Mouse (Mus musculus) neural tube, embryonic 12.5 days (tissue): ENCODE measurements around the gene Defb48. TPM values are rescaled to one million over a fixed set of nuclear protein-coding genes. Genes with fewer than 3 reads are reported as not detected.
A peak's percentile ranks its signal among the peaks of the same experiment; 100 is the strongest.

Experiments
- ATAC-seq: fragments of 200-750 bp; cut with Nextera tagmentation; 2 replicates; pipeline ENCODE4 v1.8.0; 2017; ENCODE audit warnings: low read depth, mild to moderate bottlenecking, moderate TSS enrichment, moderate library complexity; ENCODE audit not compliant: low FRiP score
- H3K27ac ChIP-seq: fragments of 300-500 bp; sonication (generic); 2 replicates; pipeline ENCODE4 v1.5.1; 2016
- H3K27me3 ChIP-seq: fragments of 300-500 bp; sonication (generic); replicated peaks from 2 replicates; pipeline ENCODE4 v1.6.1; 2016; ENCODE audit warnings: mild to moderate bottlenecking
- H3K36me3 ChIP-seq: fragments of 300-500 bp; sonication (generic); 2 replicates; pipeline ENCODE4 v1.6.1; 2016; ENCODE audit warnings: mild to moderate bottlenecking
- H3K4me1 ChIP-seq: fragments of 300-500 bp; sonication (generic); 2 replicates; pipeline ENCODE4 v1.6.1; 2016
- H3K4me2 ChIP-seq: fragments of 300-500 bp; sonication (generic); replicated peaks from 2 replicates; pipeline ENCODE4 v1.6.1; 2016; ENCODE audit warnings: mild to moderate bottlenecking
- H3K4me3 ChIP-seq: fragments of 300-500 bp; sonication (generic); 2 replicates; pipeline ENCODE4 v1.5.1; 2016
- H3K9ac ChIP-seq: fragments of 300-500 bp; sonication (generic); 2 replicates; pipeline ENCODE4 v1.6.1; 2016; ENCODE audit warnings: mild to moderate bottlenecking
- H3K9me3 ChIP-seq: fragments of 300-500 bp; sonication (generic); 2 replicates; pipeline ENCODE4 v1.6.1; 2016; ENCODE audit warnings: mild to moderate bottlenecking
- WGBS: fragments of 180-500 bp; shearing (Covaris S2); methylation state at CpG from one replicate; pipeline ENCODE4 v1.1.7; 2016; 5-methylcytosine and 5-hydroxymethylcytosine counted together
- polyA plus RNA-seq: library from polyadenylated mRNA; unstranded; fragments of >200 nt; fragmentation: Nextera tagmentation; extraction: Ambion mirVana; gene quantifications from 2 replicates; pipeline ENCODE4 v1.2.1, GENCODE M21; 2016

Gene Defb48
- not detected in 2 replicates for polyA plus RNA-seq

- Histone ChIP-seq H3K4me2 (no peak within 1 kb of the TSS), H3K36me3 (no peaks in the 10 kb centered on the region), H3K4me3 (no peak within 1 kb of the TSS), H3K9me3 (0 out of 2 replicates have a peak, but pooled peaks cover 6% of the 10 kb centered on the region), H3K27me3 (no peaks in the 10 kb centered on the region), H3K27ac (no peak within 1 kb of the TSS), H3K4me1 (no peaks in the 10 kb centered on the region), H3K9ac (no peak within 1 kb of the TSS)
- ATAC-seq, result no peak
- WGBS, result 65% methylated on average over 1 of the region's 1 CpGs
Observed at GRCm38 (mm10) chr14:62984410-62984809, at the start of gene Defb48. Gene Defb48, minus strand, starts transcription at chr14:62984510.

DNA sequence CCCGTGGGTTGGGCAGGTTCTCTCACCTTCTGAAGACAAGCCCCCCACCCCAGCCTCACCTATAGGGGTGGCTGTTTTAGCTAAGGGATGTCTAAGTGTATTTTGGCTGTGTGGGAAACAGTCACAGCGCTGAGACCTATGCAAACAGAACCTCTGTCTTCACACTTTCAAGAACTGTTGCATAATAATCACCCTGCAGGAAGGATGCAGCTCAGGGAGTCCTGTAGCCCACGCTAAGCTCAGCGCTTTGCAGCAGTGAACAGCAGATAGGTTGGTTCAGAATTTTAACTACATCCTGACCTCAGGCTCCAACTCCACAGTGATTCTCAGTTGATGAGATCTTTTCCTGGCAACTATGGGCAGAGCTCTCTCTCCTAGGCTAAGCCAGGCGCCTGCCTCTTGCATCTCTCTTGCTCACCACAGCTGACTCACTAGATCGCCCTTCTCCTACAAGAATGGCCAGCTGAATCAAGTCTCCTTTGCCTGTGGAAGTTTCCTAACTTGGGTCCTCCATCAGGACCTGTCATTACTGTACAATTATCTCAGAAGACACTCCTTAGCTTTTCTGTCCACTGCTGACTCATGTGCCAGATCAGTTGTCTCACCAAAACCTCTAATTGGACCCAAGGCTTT, 36.3 kb upstream of the Defb48 start:
- H3K27ac ChIP-seq, result no peak overlapping the region
- WGBS, result 60% methylated on average over 6 of the region's 6 CpGs
- H3K36me3 ChIP-seq, result no peaks in the 10 kb centered on the region
- no peak overlapping the region for H3K4me3 ChIP-seq
- no peaks in the 10 kb centered on the region for H3K4me1 ChIP-seq
- ATAC-seq, result no peak
- no peak overlapping the region for H3K9ac ChIP-seq
- H3K4me2 ChIP-seq, result no peak overlapping the region
- H3K9me3 ChIP-seq, result no peaks in the 10 kb centered on the region
- H3K27me3 ChIP-seq, result no peaks in the 10 kb centered on the region

GRCm38 (mm10) chr14:63014667-63015066, 30.4 kb upstream of the Defb48 start:
- no peak overlapping the region for H3K4me2 ChIP-seq
- H3K27ac ChIP-seq, result no peak overlapping the region
- WGBS, result 86% methylated on average over 4 of the region's 4 CpGs
- H3K4me1 ChIP-seq, result no peaks in the 10 kb centered on the region
- H3K9me3 ChIP-seq, result no peaks in the 10 kb centered on the region
- ATAC-seq, result no peak
- H3K4me3 ChIP-seq, result no peak overlapping the region
- no peaks in the 10 kb centered on the region for H3K36me3 ChIP-seq
- H3K27me3 ChIP-seq, result no peaks in the 10 kb centered on the region
- H3K9ac ChIP-seq, result no peak overlapping the region

- Histone ChIP-seq H3K4me2 (no peak overlapping the region), H3K27me3 (no peaks in the 10 kb centered on the region), H3K27ac (no peak overlapping the region), H3K4me1 (no peaks in the 10 kb centered on the region), H3K9me3 (no peaks in the 10 kb centered on the region), H3K36me3 (no peaks in the 10 kb centered on the region), H3K4me3 (no peak overlapping the region), H3K9ac (no peak overlapping the region)
- ATAC-seq, result no peak
- WGBS, result 84% methylated on average over 4 of the region's 4 CpGs
Observed at GRCm38 (mm10) chr14:63013082-63013481, 28.8 kb upstream of the Defb48 start.

DNA sequence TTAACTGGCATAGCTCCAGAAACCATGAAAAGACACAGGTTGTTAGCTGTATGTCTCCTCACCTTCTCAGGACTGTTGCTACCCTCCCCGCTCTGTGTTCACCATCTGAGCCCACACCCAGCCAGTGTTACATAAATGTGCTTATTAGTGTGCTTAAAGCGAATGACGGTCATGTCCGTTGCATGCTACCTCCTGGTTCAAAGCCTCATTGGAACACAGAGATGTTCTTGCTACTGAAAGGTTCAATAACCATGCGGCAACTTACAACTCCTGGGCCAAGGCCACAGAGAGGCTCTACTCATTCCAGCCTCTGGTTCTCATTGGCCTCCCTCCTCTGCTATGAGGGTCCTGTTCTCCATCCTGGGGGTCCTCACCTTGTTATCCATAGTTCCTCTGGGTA, 27.2 kb upstream of the Defb48 start, which contains the start of gene Defb43:
TSS of gene Defb43 (plus strand) at position 301 of the 400 bp plus-strand sequence.
- Histone ChIP-seq H3K9ac (no peak within 1 kb of the TSS), H3K4me3 (no peak within 1 kb of the TSS), H3K4me1 (no peaks in the 10 kb centered on the region), H3K27ac (no peak within 1 kb of the TSS), H3K4me2 (no peak within 1 kb of the TSS), H3K27me3 (no peaks in the 10 kb centered on the region), H3K36me3 (no peaks in the 10 kb centered on the region), H3K9me3 (no peaks in the 10 kb centered on the region)
- 95% methylated on average over 5 of the region's 5 CpGs for WGBS
- no peak for ATAC-seq

DNA sequence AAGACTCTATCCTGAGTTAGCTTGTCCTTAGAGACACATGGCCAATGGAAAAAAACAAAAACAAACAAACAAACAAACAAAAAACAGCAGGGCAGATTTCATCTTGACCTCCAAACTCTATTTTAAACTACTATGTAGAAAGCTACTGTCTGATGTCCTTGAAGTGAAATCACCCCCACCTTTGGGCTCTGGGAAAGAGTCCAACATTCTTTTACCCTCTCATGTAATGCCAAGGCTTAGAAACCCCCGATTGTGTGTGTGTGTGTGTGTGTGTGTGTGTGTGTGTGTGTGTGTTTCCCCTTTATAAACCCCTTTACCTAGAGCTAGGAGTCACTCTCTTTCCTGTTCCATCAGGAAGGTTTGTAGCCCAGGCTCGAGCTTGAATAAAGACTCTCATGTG, 18.3 kb upstream of the Defb48 start:
- WGBS, result 83% methylated on average over 2 of the region's 2 CpGs
- no peak for ATAC-seq

GRCm38 (mm10) chr14:62998977-62999376, 14.7 kb upstream of the Defb48 start:
- no peak for ATAC-seq
- Histone ChIP-seq H3K9me3 (no peaks in the 10 kb centered on the region), H3K27ac (no peak overlapping the region), H3K9ac (no peak overlapping the region), H3K27me3 (no peaks in the 10 kb centered on the region), H3K4me1 (no peaks in the 10 kb centered on the region), H3K4me3 (no peak overlapping the region), H3K4me2 (no peak overlapping the region), H3K36me3 (no peaks in the 10 kb centered on the region)
- WGBS, result 91% methylated on average over 4 of the region's 4 CpGs

More for the DNA sequence above, 18.3 kb upstream of the Defb48 start:
- Histone ChIP-seq H3K4me1 (no peaks in the 10 kb centered on the region), H3K4me2 (no peak overlapping the region), H3K9ac (no peak overlapping the region), H3K27me3 (no peaks in the 10 kb centered on the region), H3K4me3 (no peak overlapping the region), H3K9me3 (no peaks in the 10 kb centered on the region), H3K36me3 (no peaks in the 10 kb centered on the region), H3K27ac (no peak overlapping the region)

DNA sequence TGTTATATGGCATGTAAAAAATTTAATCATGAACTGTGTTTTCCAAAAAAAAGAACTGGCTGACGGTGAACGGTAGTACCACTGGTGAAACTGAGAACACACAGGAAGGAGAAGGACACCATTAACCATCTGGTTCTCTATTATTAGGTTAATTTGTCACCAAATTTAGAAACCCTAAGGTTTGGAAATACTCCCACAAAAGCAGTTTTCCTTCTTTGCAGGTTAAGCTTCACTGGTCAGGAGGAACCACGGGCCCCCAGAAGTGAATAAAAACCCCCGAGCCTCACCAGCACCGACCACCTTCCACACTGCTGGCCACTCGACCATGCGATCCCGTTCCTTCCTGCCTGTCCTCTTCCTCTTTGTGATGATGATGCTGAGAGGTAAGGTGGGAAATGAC, 13.5 kb upstream of the Defb48 start, which contains the start of gene Defb47:
TSS of gene Defb47 (plus strand) at position 301 of the 400 bp plus-strand sequence.
- no peaks in the 10 kb centered on the region for H3K27me3 ChIP-seq
- no peaks in the 10 kb centered on the region for H3K36me3 ChIP-seq
- H3K4me2 ChIP-seq, result no peak within 1 kb of the TSS
- no peak within 1 kb of the TSS for H3K9ac ChIP-seq
- WGBS, result 88% methylated on average over 8 of the region's 8 CpGs
- H3K4me3 ChIP-seq, result no peak within 1 kb of the TSS
- no peaks in the 10 kb centered on the region for H3K4me1 ChIP-seq
- H3K27ac ChIP-seq, result no peak within 1 kb of the TSS
- no peaks in the 10 kb centered on the region for H3K9me3 ChIP-seq
- no peak for ATAC-seq

GRCm38 (mm10) chr14:62991849-62992510, 7.7 kb upstream of the Defb48 start:
- Histone ChIP-seq H3K36me3 (no peaks in the 10 kb centered on the region), H3K9me3 (0 out of 2 replicates have a peak, but pooled peaks cover 7% of the 10 kb centered on the region), H3K9ac (no peak overlapping the region), H3K4me3 (no peak overlapping the region), H3K4me1 (no peaks in the 10 kb centered on the region), H3K27ac (no peak overlapping the region), H3K4me2 (no peak overlapping the region), H3K27me3 (no peaks in the 10 kb centered on the region)
- ATAC-seq, result no peak
- 71% methylated on average over 7 of the region's 7 CpGs for WGBS

DNA sequence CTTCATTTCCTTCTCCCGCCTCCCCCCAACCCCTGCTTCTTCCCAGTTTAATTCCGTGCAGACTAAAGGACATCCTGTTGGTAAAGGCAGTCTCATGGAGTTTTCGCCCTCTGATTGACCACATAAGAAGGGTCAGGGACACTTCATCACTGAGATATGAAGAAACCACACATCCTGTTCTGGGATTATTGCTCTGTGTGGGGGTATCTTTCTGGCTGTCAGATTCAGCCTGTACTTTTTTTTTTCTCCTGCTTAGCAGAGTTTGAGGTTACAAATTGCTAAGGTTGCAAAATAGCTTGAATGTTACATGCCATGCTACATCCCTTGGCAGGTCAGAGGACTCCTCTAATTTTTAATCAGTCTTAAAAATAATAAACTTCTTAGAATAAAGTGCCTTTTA, 7.0 kb upstream of the Defb48 start:
- Histone ChIP-seq H3K9ac (no peak overlapping the region), H3K27ac (no peak overlapping the region), H3K4me2 (no peak overlapping the region), H3K36me3 (no peaks in the 10 kb centered on the region), H3K4me1 (no peaks in the 10 kb centered on the region), H3K4me3 (no peak overlapping the region), H3K27me3 (no peaks in the 10 kb centered on the region), H3K9me3 (0 out of 2 replicates have a peak, but pooled peaks cover 7% of the 10 kb centered on the region)
- no peak for ATAC-seq
- 83% methylated on average over 3 of the region's 3 CpGs for WGBS

DNA sequence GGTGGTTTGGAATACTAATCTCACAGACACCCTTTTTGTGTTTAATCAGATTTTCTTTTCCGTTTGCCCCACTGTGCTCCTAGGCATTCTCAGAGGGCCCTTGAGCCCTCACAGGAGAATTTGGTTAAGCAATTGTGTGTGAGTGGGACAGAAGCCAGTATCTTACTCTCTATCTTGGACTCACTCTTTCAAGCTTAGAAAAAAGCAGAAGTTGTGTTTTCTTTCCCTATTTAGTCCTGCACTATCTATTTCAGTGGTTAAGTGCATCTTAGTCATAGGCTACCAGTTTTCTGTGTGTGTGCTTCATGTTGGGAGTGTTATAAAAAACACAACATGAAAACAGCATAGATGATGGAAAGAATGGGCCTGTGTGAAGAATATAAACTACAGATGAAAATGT, 4.5 kb downstream of the Defb48 start:
- H3K27me3 ChIP-seq, result no peaks in the 10 kb centered on the region
- 95% methylated on average over 1 of the region's 1 CpGs for WGBS

DNA sequence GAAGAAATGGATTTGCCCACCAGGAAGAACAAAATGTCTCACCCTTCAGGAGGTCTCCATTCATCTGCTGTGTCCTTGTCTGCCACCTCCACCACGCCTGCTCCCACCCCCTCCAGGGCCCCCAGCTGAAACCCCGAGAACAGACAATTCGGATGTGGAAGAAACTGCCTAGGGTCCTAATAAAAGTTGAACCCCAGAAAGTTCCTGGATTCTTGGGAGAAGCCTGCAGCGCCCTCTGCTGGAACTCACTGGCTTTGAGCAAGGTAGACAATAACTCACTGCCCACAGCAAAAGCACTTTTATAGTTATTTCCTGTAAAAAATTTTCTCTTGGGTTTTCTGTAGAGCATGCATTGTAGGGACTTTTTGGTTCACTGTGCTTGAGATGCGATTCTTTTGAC, 9.3 kb downstream of the Defb48 start:
- Histone ChIP-seq H3K4me3 (no peak overlapping the region), H3K9me3 (no peaks in the 10 kb centered on the region), H3K4me2 (0 out of 2 replicates have a peak overlapping the region, but pooled peaks have one; percentile 15), H3K27ac (no peak overlapping the region), H3K4me1 (no peaks in the 10 kb centered on the region), H3K27me3 (no peaks in the 10 kb centered on the region), H3K9ac (no peak overlapping the region), H3K36me3 (no peaks in the 10 kb centered on the region)
- no peak for ATAC-seq
- 10% methylated on average over 5 of the region's 5 CpGs for WGBS

More for the DNA sequence above, 4.5 kb downstream of the Defb48 start:
- no peak for ATAC-seq
- Histone ChIP-seq H3K9ac (no peak overlapping the region), H3K4me2 (no peak overlapping the region), H3K36me3 (no peaks in the 10 kb centered on the region), H3K4me1 (no peaks in the 10 kb centered on the region), H3K27ac (no peak overlapping the region), H3K4me3 (no peak overlapping the region), H3K9me3 (no peaks in the 10 kb centered on the region)
